27 mouse cellular contexts compared by ENCODE assay signal in the genomic region with DNA sequence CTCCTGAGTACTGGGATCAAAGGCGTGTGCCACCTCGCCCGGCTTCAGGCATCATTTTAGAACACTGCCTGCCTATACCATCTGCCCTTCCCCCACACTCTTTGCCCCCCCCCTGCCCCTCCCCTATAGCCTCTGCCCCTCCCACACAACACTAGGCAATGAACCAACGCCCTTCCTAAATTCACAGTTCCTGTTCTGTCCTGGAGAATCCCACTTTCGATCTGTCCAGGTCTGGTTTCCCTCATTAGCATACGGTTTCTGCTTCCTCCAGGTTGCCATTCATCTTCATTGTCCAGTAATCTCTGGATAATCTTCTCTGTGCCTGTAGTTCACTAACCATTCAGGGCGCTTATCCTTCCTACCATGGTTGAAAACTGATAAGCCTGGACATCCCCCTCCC. TPM values are rescaled to one million over a fixed set of nuclear protein-coding genes. Genes with fewer than 3 reads are reported as not detected.
"Had no signal": no experiment of that assay in that cellular context is flagged by ENCODE, and none has a peak within 500 bp of the region (broad histone marks: within the 10 kb centered on the region; RNA-seq: fewer than 3 reads in every experiment).

No protein-coding gene starts in this region.

- H3K27ac ChIP-seq: gastrocnemius, adult 2 months; heart, adult 2 months; heart, embryonic 13.5 days; heart, embryonic 15.5 days; hindbrain, embryonic 14.5 days; intestine, embryonic 15.5 days; kidney, embryonic 15.5 days; kidney, postnatal 0 days; limb, embryonic 13.5 days; limb, embryonic 15.5 days; liver, embryonic 12.5 days had no signal

- H3K4me2 ChIP-seq: heart, embryonic 11.5 days; heart, embryonic 13.5 days; heart, embryonic 15.5 days; hindbrain, embryonic 14.5 days; intestine, embryonic 15.5 days; kidney, embryonic 15.5 days; limb, embryonic 13.5 days; limb, embryonic 15.5 days; liver, embryonic 12.5 days had no signal

- H3K9ac ChIP-seq: heart, embryonic 13.5 days; heart, embryonic 15.5 days; hindbrain, embryonic 14.5 days; intestine, embryonic 15.5 days; kidney, embryonic 15.5 days; limb, embryonic 13.5 days; limb, embryonic 15.5 days; liver, embryonic 12.5 days had no signal

- H3K4me3 ChIP-seq: gastrocnemius, adult 2 months; heart, adult 2 months; heart, embryonic 13.5 days; heart, embryonic 15.5 days; intestine, embryonic 15.5 days; kidney, embryonic 15.5 days; limb, embryonic 13.5 days; limb, embryonic 15.5 days; liver, embryonic 12.5 days had no signal

- H3K4me1 ChIP-seq: heart, embryonic 13.5 days; heart, embryonic 15.5 days; kidney, embryonic 15.5 days; limb, embryonic 15.5 days; liver, embryonic 12.5 days had no signal

- ATAC-seq: hindbrain, embryonic 16.5 days; inflammation-experienced regulatory T-cells, adult 6 months; liver, embryonic 12.5 days had no signal

- H3K27me3 ChIP-seq: heart, embryonic 15.5 days; intestine, embryonic 15.5 days; kidney, embryonic 15.5 days; limb, embryonic 13.5 days; limb, embryonic 15.5 days had no signal

- H3K36me3 ChIP-seq: heart, embryonic 13.5 days; heart, embryonic 15.5 days; intestine, embryonic 15.5 days; kidney, embryonic 15.5 days; limb, embryonic 13.5 days; limb, embryonic 15.5 days; liver, embryonic 12.5 days had no signal

- DNase-seq: gastrocnemius, adult 2 months; gastrocnemius, postnatal 10 days; gastrocnemius, postnatal 25 days; heart, adult 11 months; heart, adult 2 months; heart, postnatal 14 days; heart, postnatal 36 days; kidney, adult 18-20 months; kidney, adult 9 months; kidney, postnatal 14 days; kidney, postnatal 36 days; layer of hippocampus, adult 9-11 months; layer of hippocampus, postnatal 36 days; left cerebral cortex, postnatal 4 days had no signal

- H3K9me3 ChIP-seq: heart, embryonic 13.5 days; heart, embryonic 15.5 days; intestine, embryonic 15.5 days; kidney, embryonic 15.5 days; limb, embryonic 13.5 days; limb, embryonic 15.5 days; liver, embryonic 12.5 days had no signal

RNA-seq across cellular contexts. Expression of a gene that starts 54.6 kb away (rescaled TPM):
- polyA plus RNA-seq: liver, adult 2 months had no signal
